Mouse (Mus musculus) cerebellum, postnatal 36 days (tissue): ENCODE results near the gene Adgrg3.

Source experiments
- DNase-seq, 2 experiments: peaks; one replicate each; pipeline ENCODE4 v3.0.0; 2021 to 2022; ENCODE audit warnings: mixed read lengths in 2 of 2

Adgrg3 gene

DNA sequence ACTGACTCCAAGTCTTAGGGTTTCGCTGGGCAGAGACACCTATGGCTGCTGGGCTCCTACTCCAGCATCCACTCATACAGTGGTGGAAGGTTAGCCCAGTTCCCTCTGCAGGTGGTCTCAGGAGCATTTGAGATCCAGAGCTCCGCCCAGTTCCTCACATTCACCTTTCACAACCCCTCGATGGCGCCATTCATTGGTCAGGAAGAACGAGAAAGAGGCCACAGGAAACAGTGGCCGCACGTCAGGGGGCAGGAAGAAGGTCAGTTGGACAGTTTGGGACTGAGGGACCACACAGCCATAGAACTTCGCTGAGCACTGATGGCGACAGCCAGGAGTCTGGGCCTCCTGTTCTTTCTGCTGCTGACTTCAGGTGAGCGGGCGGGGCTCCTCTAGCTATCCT, at the start of gene Adgrg3:
Gene Adgrg3 (plus strand): TSS at position 242 of the 400 bp plus-strand sequence.
- DNase-seq, result no peak

DNA sequence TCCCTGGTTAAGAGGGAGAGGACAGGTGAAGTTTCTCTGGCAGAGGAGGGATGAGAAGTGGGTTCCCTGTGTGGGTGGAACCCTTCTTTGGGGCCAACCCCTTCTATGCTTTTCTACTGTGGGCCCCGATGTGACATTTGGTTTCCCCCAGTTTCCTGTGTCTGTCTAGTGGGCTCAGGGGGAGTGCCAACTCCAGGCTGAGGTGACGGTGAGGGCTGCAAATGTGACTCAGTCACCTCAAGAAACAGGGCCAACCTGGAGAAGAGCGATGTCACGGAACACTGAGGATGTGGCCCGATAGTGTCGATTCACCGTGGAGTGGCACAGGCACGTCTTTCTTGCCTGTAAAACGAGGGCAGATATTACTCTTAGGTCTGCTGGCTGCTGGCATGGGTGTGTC, 44.2 kb upstream of the Adgrg3 start:
- DNase-seq, result no peak

DNA sequence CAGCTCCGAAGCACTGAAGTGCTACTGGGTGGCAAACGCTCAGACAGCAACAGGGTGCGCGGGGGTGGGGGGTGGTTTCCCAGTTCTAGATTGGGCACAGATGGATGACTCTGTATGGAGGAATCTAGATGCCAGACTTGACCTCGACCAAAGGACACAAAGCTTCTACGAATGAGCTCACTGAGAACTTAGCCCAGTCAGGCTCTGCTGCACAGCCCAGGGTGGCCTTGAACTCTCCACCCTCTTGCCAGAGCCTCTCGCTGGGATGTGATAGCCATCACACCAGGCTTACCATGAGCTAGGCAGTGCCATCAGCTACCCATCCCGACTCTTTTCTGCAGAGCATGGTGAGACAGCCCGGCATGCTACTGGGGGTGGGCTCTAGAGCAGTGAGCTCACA, 43.7 kb upstream of the Adgrg3 start:
- no peak for DNase-seq

GRCm38 (mm10) chr8:94974467-94975165, 42.9 kb upstream of the Adgrg3 start, which contains the start of gene Adgrg1:
TSS of gene Adgrg1 (plus strand) at chr8:94974751.
- DNase-seq, result no peak

DNA sequence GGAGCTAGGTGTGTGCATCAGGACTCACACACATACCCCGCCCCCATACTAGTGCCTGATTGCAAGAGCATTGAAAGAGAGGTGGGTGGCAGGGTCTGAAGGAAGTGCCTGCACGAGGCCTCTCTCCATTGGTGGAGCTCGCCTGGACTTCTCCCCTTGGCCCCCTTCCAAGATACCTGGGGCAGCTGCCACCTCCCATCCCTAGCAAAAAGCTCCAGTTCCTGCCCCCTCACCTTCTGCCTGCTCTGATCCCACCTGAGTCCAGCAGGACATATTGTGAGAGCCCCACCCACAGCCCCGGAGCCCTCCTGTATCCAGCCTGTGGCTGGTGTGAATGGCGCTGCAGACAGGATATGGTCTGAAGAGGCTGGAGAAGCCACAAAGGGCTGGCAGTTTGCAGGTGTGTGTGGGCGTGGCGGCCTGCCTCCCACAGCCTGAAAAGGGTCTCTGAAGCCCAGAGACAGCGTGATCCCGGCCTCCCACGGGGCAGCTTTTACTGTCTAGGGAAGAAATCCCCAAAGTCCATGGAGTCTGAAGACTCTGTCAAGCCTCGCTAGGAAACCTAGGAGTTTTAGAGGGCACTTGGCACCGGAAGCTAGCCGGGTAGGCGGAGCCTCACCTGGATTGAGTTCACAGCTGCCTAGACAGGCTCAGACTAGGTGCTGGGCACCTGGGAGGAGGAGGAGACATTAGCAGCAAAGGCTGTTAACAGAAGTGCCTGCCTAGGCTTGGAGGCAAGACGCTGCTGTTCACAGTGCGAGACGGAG, 40.7 kb upstream of the Adgrg3 start:
- DNase-seq, result no peak

DNA sequence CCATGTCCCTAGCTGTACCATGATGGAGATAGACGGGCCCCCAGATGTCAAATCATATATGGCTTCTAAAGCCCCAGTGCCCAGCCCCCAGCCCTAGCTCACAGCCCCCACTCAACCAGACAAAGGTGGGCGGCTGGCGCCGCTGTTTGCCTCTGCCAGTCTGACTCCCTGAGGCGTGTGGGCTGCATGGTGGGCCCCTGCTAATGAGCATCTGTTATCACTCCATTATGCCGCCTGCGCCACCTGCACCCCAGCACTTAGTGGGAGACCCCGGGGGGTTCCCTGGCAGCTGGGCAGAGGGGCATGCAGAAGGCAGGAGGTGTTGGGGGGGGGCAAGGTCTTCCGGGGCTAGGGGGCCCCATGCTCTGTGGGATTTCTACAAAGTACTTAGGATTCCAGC, 39.4 kb upstream of the Adgrg3 start:
- DNase-seq, result no peak

- DNase-seq, result no peak
Observed at GRCm38 (mm10) chr8:94978593-94979319, 38.7 kb upstream of the Adgrg3 start.

DNA sequence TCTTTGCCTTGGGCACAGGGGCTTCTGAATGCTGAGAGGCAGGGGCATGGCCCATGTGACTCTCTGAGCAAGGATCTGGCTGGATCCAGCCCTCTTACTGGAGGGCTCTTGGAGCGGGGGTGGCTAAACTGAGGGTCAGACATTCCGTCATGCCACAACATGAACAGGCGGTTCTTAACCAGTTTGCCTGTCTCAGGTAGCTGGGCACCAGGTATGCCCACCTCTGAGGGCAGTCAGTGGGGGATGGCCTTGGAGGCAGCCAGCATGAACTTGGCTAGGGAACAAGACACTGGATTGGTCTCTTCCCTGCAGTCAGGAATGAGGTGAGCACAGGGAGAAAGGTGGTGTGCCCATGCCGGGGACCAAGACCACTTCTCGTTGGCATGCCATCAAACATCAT, 37.3 kb upstream of the Adgrg3 start:
- DNase-seq, result no peak

DNA sequence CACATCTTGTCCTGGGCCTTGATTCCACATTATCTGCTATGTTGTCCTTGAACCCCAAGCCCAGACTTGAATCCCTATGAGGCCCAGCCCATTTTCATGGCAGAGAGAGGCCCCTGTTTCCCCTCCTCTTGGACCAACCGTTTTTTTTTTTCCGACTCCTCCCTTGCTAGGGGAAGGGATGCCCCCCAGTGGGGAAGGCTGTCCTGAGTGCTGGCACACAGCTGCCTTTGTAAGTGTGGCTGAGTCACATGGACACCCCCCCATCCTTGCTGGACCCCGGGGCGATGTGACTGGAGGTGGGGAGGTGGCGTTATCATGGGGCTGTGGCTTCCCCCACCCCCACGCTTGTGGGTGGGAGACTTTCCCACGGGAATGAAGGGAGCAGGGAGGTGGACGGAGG, 36.5 kb upstream of the Adgrg3 start:
- DNase-seq, result no peak

- DNase-seq, result peak in 1 of 2 experiments; percentile 32
Observed at GRCm38 (mm10) chr8:94981848-94982247, 35.6 kb upstream of the Adgrg3 start.

DNA sequence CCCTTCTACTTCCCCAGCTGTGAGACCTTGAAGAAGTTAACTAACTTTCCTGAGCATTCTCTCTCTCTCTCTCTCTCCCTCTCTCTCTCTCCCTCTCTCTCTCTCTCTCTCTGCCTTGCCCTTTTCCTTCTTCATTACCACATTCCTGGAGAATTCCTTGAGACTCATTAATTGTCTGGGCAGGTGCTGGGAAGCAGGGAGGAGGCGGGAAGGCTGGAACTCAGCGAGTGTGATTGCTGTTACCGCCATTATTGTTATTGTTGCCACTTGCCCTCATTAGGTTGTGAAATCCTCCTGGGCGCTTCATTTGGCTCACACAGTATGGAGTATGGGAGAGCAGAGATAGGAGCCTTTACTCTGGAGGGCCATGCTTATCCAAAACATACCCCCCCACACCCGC, 34.3 kb upstream of the Adgrg3 start:
- DNase-seq, result no peak

- peak in 1 of 2 experiments; percentile 27 for DNase-seq
Observed at GRCm38 (mm10) chr8:94983881-94984516, 33.5 kb upstream of the Adgrg3 start.

GRCm38 (mm10) chr8:94985023-94985422, 32.5 kb upstream of the Adgrg3 start:
- DNase-seq, result no peak

GRCm38 (mm10) chr8:94986676-94987075, 30.8 kb upstream of the Adgrg3 start:
- peak in 1 of 2 experiments; percentile 59 for DNase-seq

DNA sequence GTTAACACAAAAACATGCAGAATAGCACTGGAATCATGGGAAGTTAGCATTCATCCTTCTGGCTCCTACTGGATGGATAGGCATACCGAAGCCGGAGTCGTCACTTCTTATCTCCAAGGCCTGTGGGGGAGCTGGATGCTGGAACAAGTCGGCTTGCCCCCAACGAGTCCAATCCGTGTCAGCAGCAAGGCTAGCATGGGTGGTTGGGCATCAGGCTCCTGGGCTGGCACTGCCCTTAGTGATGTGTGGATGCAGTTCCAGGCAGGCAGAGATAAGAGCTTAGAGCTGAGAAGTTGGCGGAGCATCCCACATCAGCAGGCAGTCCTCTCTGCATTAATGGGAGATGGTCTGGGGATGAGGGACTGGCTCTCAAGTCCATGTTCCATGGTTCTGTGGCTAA, 29.9 kb upstream of the Adgrg3 start:
- DNase-seq, result no peak

- no peak for DNase-seq
Observed at GRCm38 (mm10) chr8:94988619-94989018, 28.9 kb upstream of the Adgrg3 start.

GRCm38 (mm10) chr8:94989711-94990110, 27.8 kb upstream of the Adgrg3 start:
- DNase-seq, result peak; percentile 71 to 75

GRCm38 (mm10) chr8:94990598-94991453, 26.7 kb upstream of the Adgrg3 start:
- DNase-seq, result no peak

DNA sequence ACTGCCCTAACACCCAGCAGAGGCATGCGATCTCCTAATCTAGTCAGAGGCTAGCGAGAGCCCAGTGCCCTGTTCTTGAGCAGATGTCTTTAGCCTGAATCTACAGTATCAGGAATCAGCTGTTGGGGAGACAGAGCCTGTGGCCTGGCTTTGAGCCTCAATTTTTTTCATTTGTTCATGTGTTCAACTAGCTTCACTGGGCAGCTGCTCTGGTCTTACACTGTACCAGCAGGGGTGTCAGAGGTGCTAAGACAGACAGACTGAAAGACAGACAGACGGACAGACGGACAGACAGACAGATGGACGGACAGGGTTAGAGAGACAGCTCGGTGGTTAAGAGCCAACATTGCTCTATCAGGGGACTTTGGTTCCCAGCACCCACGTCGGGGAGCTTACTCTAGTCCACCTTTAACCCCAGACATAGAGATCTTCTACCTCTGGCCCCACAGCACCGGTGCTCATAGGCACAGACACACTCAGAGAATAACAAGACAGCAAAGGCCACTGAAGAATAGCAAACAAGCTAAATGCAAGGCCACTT, 26.0 kb upstream of the Adgrg3 start:
- no peak for DNase-seq

DNA sequence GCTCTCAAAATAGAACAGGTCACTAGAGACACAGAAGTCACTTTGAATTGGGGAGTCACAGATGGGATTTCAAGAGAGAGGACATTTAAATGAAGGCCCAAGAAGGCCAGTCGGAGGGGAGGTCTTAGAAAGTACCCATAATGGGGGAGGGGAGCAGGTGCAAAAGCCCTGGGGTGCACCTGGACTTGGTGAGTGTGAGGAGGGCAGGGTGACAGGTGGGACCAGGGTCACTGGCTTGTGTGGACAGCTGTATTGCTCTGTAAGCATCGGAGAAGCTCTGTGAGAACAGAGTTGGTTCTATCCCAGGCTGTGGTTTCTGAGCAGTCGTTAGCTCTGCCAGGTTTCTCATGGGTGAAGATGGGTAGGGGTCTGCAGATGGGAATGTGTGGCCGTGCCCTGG, 25.5 kb upstream of the Adgrg3 start:
- no peak for DNase-seq

DNA sequence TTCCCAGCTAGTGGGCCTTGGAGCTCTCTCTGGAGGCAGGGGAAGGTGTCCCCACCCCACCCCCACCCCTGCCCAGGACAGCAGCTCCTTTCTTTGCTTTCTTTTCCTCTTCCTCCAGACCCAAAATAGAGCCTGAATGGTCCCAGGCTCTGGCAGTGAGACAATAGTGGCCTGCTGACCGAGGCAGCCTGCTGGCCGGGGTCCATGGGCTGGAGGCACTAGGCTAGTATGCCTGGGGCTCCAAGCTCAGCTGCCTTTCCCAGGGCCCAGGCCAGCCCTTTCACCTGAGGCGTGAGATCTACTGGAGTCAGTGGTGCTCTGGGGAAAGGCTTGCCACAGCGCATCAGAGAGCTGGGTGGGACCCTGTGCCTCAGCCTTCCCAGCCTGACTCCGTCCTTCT, 25.0 kb upstream of the Adgrg3 start:
- peak; percentile 55 to 71 for DNase-seq
